Mouse (Mus musculus): ENCODE results near the gene Ispd.

The Ispd gene

DNA sequence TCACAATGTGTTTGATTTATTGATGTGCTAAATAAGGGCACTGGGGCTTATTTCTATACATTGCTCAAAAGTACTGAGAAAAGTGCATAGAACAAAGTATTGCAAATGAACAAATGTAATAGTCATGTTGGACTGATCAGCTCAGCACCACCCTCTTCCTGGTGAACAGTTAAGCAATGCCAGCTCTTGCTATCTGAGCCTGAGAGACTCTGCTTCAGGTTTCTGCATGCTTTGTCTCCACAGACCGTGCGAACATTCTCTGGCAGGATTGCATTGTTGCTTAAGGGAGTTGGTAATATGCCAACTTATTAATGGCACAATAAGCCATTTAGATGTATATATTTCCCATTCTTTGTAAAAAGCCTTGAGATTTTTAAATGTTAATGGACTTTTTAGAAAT lies 182.9 kb downstream of the Ispd start:
- in situ Hi-C loops (cut with MboI), result no loop called here

DNA sequence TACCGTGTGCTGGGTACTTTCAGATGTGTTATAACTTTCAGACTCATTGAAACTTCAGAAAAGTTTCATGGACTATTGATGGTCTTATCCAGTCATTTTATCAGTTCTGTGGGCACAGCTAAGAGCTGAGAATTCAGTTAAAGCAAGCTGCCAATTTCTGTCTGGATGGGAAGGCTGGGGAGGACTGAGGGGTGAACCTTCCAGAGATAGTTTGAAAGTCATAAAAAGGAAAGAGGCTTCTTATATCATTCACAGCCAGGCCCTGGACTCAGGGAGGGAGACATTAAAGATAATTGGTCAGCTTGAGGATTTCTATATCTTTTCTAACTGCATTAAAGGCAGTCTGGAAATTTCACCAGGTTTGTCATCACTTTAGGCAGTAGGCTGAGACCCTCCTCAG lies 185.7 kb downstream of the Ispd start:
- in situ Hi-C loops (cut with MboI), result no loop called here

GRCm38 (mm10) chr12:36570414-36571095 lies 189.3 kb downstream of the Ispd start:
- in situ Hi-C loops (cut with MboI), result no loop called here

DNA sequence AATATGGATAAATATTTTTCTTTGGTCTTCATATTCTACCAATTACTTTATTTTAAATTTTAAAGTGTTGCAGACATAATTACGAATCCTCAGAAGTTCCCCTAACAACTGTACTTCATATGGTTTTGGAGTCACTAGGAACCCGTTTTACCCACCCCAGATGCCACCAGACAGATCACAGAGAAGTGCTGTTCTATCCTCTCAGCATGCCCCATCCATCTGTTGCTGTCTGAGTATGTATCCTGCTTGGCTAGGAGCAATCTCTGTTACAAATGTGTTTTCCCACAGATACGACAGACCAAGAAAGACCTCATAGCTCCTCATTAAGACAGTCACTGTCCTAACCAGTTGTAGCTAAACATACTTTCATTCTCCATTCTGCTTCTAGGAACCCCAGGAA lies 203.6 kb downstream of the Ispd start:
- in situ Hi-C loops (cut with MboI), result no loop called here

DNA sequence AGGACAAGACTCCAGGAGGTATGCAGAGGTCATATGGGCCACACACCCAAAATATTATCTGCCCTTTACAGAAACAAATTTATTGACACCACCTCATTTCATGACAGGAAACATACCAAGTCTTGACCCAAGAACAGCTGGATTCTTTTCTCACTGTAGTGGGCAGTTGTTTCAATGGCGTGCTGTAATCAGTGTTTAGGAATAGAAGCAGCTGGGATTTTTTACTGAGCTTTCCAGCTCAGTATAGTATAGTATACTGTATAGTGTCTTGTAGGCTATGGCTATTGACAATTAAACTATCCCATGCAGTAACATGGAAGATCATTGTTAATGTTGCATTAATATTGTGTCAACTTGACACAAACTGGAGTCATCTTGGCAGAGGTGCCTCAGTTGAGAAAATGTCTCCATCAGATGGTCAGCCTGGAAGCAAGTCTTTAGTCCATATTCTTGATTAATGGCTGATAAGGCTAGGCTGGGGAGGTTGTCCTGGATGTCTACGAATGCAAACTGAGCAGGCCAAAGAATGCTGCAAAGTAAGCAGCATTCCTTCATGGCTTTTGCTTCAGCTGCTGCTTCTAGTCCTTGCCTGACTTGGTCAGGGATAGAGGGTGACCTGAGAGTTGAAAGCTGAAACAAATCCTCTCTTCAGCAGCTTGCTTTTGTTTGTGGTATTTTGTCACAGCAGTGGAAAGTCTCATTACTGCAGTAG lies 216.4 kb downstream of the Ispd start:
- in situ Hi-C loops (cut with MboI), result no loop called here

DNA sequence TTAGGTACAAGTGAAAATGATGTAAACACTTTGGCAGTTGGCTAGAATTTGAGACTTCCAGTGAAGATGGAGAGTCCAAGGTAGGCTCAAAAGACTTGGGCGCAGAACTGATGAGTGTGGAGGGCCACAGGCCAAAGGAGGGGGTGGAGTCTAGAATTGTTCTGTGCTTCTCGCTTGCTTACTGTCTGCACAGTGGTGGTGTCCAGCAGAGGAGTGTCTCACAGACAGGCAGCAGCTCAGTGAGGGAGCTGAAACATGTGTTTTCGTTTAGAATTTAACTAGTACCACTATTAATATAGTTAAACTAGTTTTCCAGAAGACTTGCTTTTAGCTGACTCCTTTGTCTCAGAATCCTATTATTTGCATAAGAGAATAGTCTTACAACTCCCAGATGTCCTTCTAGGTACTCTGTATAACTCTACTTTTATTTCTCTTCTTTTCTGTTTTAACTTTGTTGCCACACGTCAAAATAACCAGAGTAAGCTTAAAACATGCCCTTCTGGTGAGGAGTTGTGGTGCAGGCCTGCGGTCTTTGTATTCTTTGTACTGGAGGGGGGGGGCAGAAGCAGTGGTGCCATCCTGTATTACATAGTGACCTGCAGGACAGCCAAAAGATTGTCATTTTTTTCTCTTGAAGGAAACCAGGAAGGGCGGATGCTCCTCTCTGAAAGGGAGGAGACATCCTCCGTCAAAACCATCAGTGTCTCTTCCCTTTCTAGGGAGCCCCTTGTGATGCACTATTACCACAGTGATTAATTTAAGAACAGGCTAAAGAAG lies 240.9 kb downstream of the Ispd start:
- in situ Hi-C loops (cut with MboI), result no loop called here

GRCm38 (mm10) chr12:36627204-36627603 lies 246.0 kb downstream of the Ispd start:
- in situ Hi-C loops (cut with MboI), result no loop called here

GRCm38 (mm10) chr12:36632427-36632826 lies 251.2 kb downstream of the Ispd start:
- in situ Hi-C loops (cut with MboI), result no loop called here

DNA sequence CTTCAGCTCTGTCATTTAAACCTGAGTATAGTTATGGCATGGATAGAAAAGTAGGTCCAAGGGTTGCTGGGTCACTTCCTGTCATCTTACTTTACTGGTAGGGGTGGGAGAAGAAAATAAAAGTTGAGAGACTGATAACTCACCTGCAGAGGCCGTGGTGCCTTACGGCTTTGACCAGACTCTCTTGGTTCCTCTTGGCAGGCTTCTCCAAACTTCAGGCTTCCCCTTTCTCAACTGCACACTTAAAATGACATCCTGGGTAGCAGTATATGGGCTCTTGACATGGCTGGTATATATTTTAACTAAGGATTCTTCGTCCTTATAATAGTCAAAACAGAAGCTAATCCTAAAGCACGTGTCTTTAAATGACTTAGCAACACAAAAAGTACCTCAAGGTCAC lies 266.3 kb downstream of the Ispd start:
- in situ Hi-C loops (cut with MboI), result no loop called here

DNA sequence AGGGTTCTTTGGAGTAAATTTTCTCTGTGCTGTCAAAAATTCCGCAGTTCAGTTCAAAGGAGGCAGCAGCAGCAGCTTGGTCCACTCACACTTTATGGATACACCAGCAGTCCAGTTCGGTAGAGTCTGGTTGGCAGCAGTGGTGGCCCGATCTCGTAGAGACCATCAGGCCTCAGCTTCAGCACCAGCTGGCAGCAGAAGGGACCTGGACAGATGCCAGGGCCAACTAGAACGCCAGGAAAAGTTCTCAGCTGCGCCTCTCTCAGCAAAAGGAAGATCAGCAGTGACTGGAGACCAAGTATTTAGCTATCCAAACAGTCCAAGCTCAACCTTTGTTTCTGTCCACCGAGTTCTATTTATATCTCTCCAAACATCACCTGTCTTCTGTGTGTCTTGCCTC lies 281.2 kb downstream of the Ispd start:
- in situ Hi-C loops (cut with MboI), result loop anchor here (10.0 kb wide), 1 partner anchor 448 kb away; no protein-coding TSS in a partner anchor

DNA sequence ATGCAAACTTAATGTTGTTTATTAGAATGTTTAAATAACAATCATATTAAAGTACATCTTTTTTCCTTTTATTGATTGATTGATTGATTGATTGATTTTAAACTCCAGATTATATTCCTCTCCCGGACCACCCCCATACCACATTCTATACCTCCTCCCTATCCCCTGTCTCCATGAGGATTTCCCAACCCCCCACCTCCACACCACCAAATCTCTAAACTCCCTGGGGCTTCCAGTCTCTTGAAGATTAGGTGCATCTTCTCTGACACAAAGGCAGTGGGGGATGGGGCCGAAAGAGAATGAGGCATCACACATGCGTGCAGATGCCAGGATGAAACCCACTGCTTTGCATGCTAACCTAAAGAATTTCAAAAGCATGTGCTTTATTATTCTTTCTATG lies 283.5 kb downstream of the Ispd start:
- in situ Hi-C loops (cut with MboI), result loop anchor here (10.0 kb wide), 1 partner anchor 450 kb away; no protein-coding TSS in a partner anchor

- in situ Hi-C loops (cut with MboI), result loop anchor here (10.0 kb wide), 1 partner anchor 452 kb away; no protein-coding TSS in a partner anchor
Observed at GRCm38 (mm10) chr12:36666771-36667170, 285.5 kb downstream of the Ispd start.

DNA sequence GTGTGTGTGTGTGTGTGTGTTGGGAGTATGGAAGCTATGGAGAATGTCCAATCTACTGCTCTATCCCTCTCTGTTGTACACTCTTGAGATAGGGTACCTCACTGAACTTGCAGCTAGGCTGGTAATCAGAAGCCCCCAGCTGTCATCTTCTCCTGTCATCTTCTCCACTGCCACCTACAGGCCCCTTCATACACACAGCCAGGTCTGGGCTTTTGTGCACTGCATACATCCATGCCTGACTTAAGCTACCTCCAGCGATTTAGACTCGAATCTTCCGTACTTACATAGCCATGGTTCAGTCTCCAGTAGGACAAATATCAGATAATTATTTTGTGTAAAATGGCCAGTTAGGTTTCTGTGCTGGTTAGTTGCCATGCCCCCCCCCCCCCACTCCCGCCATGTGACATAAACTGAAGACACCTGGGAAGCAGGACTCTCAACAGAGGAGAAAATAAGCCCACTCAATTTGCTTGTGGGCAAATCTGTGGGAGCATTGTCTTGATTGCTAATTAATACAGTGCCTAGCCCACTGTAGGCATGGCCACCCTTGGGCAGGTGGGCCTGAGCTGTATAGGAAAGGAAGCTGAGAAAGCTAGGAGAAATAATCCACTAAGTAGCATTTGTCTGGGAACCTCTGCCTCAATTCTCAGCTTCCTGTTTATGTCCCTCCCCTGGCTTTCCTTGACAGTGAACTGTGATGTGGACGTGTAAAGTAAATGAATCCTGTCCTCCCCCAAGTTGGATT lies 289.1 kb downstream of the Ispd start:
- in situ Hi-C loops (cut with MboI), result no loop called here

DNA sequence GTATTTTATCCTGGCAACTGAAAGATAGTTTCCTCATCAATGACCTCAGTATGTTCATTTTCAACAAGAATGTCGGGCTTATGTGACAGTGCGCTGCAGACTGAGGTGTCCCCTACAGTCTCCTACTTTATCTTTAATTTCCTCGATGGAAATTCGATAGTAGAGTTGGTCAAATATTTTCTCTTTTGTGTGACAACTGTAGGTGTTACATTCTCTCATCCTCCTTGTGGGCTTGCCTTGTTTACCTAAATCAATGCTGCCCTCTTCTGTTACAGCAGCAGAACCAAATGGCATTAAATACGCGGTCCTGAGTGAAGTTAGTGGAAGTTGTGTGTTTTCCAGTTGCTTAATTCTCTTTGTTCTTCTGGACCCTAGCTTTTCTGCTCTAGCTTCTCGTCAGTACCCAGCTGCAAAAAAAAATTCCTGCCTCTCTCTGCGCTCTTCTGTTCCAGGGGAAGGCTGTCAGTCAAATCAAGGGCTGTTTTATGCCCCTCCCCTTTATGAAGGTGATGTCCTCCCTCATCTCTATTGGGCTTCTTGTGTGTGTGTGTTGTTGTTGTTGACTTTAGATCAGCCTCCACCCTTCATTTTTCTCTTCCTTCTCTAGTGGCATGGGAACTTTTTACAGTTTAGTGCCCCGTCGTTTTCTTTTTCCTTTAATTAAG lies 289.8 kb downstream of the Ispd start:
- in situ Hi-C loops (cut with MboI), result no loop called here

DNA sequence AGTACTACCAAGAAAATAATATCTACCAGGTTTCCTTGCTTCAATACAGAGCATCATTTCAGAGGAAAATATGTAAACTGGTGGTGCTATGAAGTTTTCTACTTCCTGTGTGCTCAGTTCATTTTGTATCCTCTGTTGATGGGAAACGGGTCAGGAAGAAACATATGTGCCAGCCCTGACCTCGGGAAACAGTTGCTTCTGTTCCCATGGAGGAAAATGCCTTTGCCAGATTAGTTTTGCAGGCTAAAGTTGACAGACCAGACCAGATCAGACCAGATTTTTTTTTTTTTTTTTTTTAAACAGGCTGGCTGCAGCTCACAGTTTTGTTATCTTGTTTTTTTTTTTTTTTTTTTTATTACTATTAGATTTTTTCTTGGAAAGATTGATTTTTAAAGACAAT lies 293.2 kb downstream of the Ispd start:
- in situ Hi-C loops (cut with MboI), result no loop called here

DNA sequence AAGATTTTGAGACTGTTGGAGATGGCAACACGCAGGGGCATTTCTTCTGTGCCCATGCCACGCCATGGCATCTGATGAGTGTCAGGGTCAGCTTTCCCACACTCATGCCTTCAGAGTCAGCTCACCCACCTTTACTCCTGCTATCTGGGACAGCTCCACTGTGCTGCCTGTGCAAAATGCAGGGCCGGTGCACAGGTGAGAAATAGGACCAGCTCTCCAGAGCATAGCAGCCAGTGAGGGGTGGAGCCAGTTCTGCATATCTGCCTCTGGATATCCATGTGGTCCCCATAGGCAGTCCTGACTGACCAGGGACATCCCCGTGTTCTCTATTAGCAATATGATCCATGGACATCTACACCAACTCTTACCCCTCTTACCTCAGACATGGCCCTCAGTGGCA lies 297.0 kb downstream of the Ispd start:
- in situ Hi-C loops (cut with MboI), result no loop called here

GRCm38 (mm10) chr12:36680883-36681505 lies 299.7 kb downstream of the Ispd start:
- in situ Hi-C loops (cut with MboI), result no loop called here

GRCm38 (mm10) chr12:36681779-36682178 lies 300.5 kb downstream of the Ispd start:
- in situ Hi-C loops (cut with MboI), result no loop called here

- in situ Hi-C loops (cut with MboI), result no loop called here
Observed at GRCm38 (mm10) chr12:36694072-36694471, 312.8 kb downstream of the Ispd start.

GRCm38 (mm10) chr12:36704380-36704779 lies 323.1 kb downstream of the Ispd start:
- in situ Hi-C loops (cut with MboI), result no loop called here

GRCm38 (mm10) chr12:36708810-36709209 lies 327.6 kb downstream of the Ispd start:
- in situ Hi-C loops (cut with MboI), result no loop called here
